Mouse (Mus musculus) liver, postnatal 0 days (tissue): Measurements from ENCODE around the gene Stambp.

Source experiments
- CTCF ChIP-seq: sonication (generic); IDR thresholded peaks from 2 replicates; pipeline ENCODE4 v1.5.1; 2016; ENCODE audit warnings: antibody characterized with exemption, low read depth
- EP300 ChIP-seq: IDR thresholded peaks from 2 replicates; pipeline ENCODE4 v1.6.1; 2016; ENCODE audit warnings: antibody characterized with exemption, low read depth, mild to moderate bottlenecking

DNA sequence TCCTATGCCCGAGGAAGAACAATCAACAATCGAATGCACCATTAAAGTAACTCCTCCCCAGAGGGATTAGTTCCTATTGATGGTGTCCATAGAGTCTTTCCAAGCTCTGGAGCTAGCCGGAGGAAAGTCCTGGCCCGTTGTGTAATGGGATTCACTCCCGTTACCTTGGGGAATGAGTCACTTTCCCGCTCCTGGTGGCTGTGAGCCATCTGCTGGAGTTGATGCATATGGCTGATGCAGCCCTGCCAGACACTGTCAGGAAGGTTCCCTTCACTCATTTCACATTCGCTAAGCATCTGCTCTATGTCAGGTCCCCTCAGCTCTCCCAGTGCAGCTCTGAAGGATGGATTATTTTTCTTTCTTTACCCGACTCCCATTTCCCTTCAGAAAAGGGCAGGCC lies 63.1 kb downstream of the Stambp start:
- peak; percentile 38 for TF ChIP-seq CTCF
- no peak for TF ChIP-seq EP300
